ENCODE assay signal across 8 mouse cellular contexts in genomic region chr7:105743926-105744590, GRCm38 (mm10). TPM values are rescaled to one million over a fixed set of nuclear protein-coding genes. Genes with fewer than 3 reads are reported as not detected.
DNase-seq lines count a peak whose midpoint lies in the region; ATAC-seq lines count a peak whose summit lies in the region.

Gene Taf10, minus strand, starts transcription at chr7:105744361.

- peaks cover 19% of the 10 kb centered on the region for H3K36me3 ChIP-seq in intestine, embryonic 16.5 days (ENCODE audit: control insufficient read depth, insufficient read depth, low read length)
- peaks cover 14% of the 10 kb centered on the region for H3K36me3 ChIP-seq in midbrain, embryonic 11.5 days (ENCODE audit: control insufficient read depth, insufficient read depth, low read length)

- WGBS in intestine, embryonic 16.5 days: under 1% methylated on average over 65 of the region's 67 CpGs
- under 1% methylated on average over 66 of the region's 67 CpGs for WGBS in midbrain, embryonic 11.5 days

- H3K4me2 ChIP-seq in intestine, embryonic 16.5 days (ENCODE audit: low read depth, low read length): peak within 1 kb of the TSS; percentile 72
- H3K4me2 ChIP-seq in midbrain, embryonic 11.5 days: peak within 1 kb of the TSS; percentile 84

- intact Hi-C loops in left cerebral cortex, postnatal 4 days (cut with DNase I): no loop called here

- H3K4me1 ChIP-seq in intestine, embryonic 16.5 days (ENCODE audit: control insufficient read depth, insufficient read depth, low read length): peaks cover 8% of the 10 kb centered on the region
- H3K4me1 ChIP-seq in midbrain, embryonic 11.5 days (ENCODE audit: control insufficient read depth, insufficient read depth, low read length): peaks cover 6% of the 10 kb centered on the region

- peak within 1 kb of the TSS; percentile 84 for H3K4me3 ChIP-seq in intestine, embryonic 16.5 days (ENCODE audit: low read length)
- H3K4me3 ChIP-seq in midbrain, embryonic 11.5 days (ENCODE audit: low read depth, low read length): peak within 1 kb of the TSS; percentile 70

- ATAC-seq in intestine, embryonic 16.5 days: peak; percentile 99
- peak; percentile 98 for ATAC-seq in midbrain, embryonic 11.5 days (ENCODE audit: low FRiP score)

- H3K27ac ChIP-seq in intestine, embryonic 16.5 days (ENCODE audit: low read length): peak within 1 kb of the TSS; percentile 73
- peak within 1 kb of the TSS; percentile 40; the same call in 1 of the 2 replicates for H3K27ac ChIP-seq in midbrain, embryonic 11.5 days (ENCODE audit: low read depth, low read length)

- no peaks in the 10 kb centered on the region for H3K27me3 ChIP-seq in intestine, embryonic 16.5 days (replicated peaks; ENCODE audit: control insufficient read depth, insufficient read depth, low read length)
- no peaks in the 10 kb centered on the region for H3K27me3 ChIP-seq in midbrain, embryonic 11.5 days (ENCODE audit: control insufficient read depth, insufficient read depth, low read length)

- no peaks in the 10 kb centered on the region for H3K9me3 ChIP-seq in intestine, embryonic 16.5 days (ENCODE audit: control insufficient read depth, low read length)
- H3K9me3 ChIP-seq in midbrain, embryonic 11.5 days (ENCODE audit: control insufficient read depth, low read length): no peaks in the 10 kb centered on the region

- peak; percentile 92 for DNase-seq in adrenal gland, postnatal 10 days
- DNase-seq in embryo, embryonic 11.5 days (ENCODE audit: low read depth, low spot score): peak; percentile 86
- DNase-seq in gastrocnemius, postnatal 4 days (ENCODE audit: low spot score in 2 of 2): peak; percentile 67 to 85
- DNase-seq in left cerebral cortex, postnatal 4 days: peak; percentile 89
- DNase-seq in midbrain, embryonic 11.5 days (ENCODE audit: low spot score, missing footprints): peak; percentile 98
- DNase-seq in right cerebral cortex, postnatal 4 days: peak; percentile 82
- DNase-seq in yolk sac, embryonic 10.5 days (ENCODE audit: low spot score): peak; percentile 91

- peak within 1 kb of the TSS; percentile 84 for H3K9ac ChIP-seq in intestine, embryonic 16.5 days (ENCODE audit: low read depth, low read length)
- peak within 1 kb of the TSS; percentile 79 for H3K9ac ChIP-seq in midbrain, embryonic 11.5 days (ENCODE audit: low read length)

RNA-seq across cellular contexts. Expression of gene Taf10, which starts in this region (rescaled TPM):
- 100 to 1,000 TPM; 167 to 172 TPM for total RNA-seq in adrenal gland, postnatal 10 days (2021)
- total RNA-seq in gastrocnemius, postnatal 4 days (2021): 10 to 100 TPM; 85.8 to 98.7 TPM
- polyA plus RNA-seq in intestine, embryonic 16.5 days (2015; fragmentation: Nextera tagmentation; extraction: Ambion mirVana): 114 and 119 TPM in 2 replicates
- 100 to 1,000 TPM; 109 to 110 TPM for total RNA-seq in left cerebral cortex, postnatal 4 days (2021)
- polyA plus RNA-seq in midbrain, embryonic 11.5 days (2014; fragmentation: Nextera tagmentation; extraction: Ambion mirVana): 163 and 195 TPM in 2 replicates

Comparison
In these comparisons a context has a peak if more than half of its experiments do, and no peak if none do; other contexts are left out.
1. Peak in every context shown above with its lines: DNase-seq, ATAC-seq, H3K4me3 ChIP-seq and H3K27ac ChIP-seq.